Mouse (Mus musculus) kidney, postnatal 0 days (tissue): ENCODE results near the gene Klk14. TPM values are rescaled to one million over a fixed set of nuclear protein-coding genes. Genes with fewer than 3 reads are reported as not detected.
"Not testable (repeated sequence)": the region's sequence is repeated elsewhere in the genome, so short reads cannot be mapped to it uniquely, and the experiment has no call there.

ENCODE experiments used
- ATAC-seq: fragments of 200-750 bp; cut with Nextera tagmentation; replicated peaks from 2 replicates; pipeline ENCODE4 v1.8.0; 2017; ENCODE audit warnings: low read depth, moderate number of reproducible peaks, moderate TSS enrichment, moderate library complexity; ENCODE audit not compliant: low FRiP score
- DNase-seq: peaks from one replicate; pipeline ENCODE4 v3.0.0-alpha.2; 2016; ENCODE audit warnings: low spot score
- H3K27ac ChIP-seq: fragments of 300-500 bp; sonication (generic); 2 replicates; pipeline ENCODE4 v1.5.1; 2014; ENCODE audit warnings: mild to moderate bottlenecking
- H3K27me3 ChIP-seq: fragments of 300-500 bp; sonication (generic); 2 replicates; pipeline ENCODE4 v1.6.1; 2014; ENCODE audit warnings: low read length, mixed read lengths; ENCODE audit not compliant: insufficient read depth
- H3K36me3 ChIP-seq: fragments of 300-500 bp; sonication (generic); 2 replicates; pipeline ENCODE4 v1.6.1; 2014; ENCODE audit warnings: low read length, mixed read lengths; ENCODE audit not compliant: insufficient read depth
- H3K4me1 ChIP-seq: fragments of 300-500 bp; sonication (generic); replicated peaks from 2 replicates; pipeline ENCODE4 v1.6.1; 2014; ENCODE audit warnings: antibody characterized with exemption, low read length, mixed read lengths; ENCODE audit not compliant: insufficient read depth
- H3K4me2 ChIP-seq: fragments of 300-500 bp; sonication (generic); 2 replicates; pipeline ENCODE4 v1.6.1; 2014; ENCODE audit warnings: mild to moderate bottlenecking, low read length, moderate library complexity, mixed read lengths
- H3K4me3 ChIP-seq: fragments of 300-500 bp; sonication (generic); replicated peaks from 2 replicates; pipeline ENCODE4 v1.5.1; 2014; ENCODE audit warnings: low read depth, low read length
- H3K9ac ChIP-seq: fragments of 300-500 bp; sonication (generic); 2 replicates; pipeline ENCODE4 v1.6.1; 2014; ENCODE audit warnings: low read depth, low read length
- H3K9me3 ChIP-seq: fragments of 300-500 bp; sonication (generic); replicated peaks from 2 replicates; pipeline ENCODE4 v1.6.1; 2016; ENCODE audit warnings: low read length, inconsistent platforms, mixed read lengths
- CTCF ChIP-seq: IDR thresholded peaks from 2 replicates; pipeline ENCODE4 v1.5.1; 2016; ENCODE audit warnings: antibody characterized with exemption, low read depth, mild to moderate bottlenecking, moderate library complexity
- WGBS: fragments of 180-500 bp; shearing (Covaris S2); extraction: QIAGEN DNeasy Blood & Tissue Kit; methylation state at CpG from one replicate; pipeline ENCODE4 v1.1.7; 2014; 5-methylcytosine and 5-hydroxymethylcytosine counted together
- polyA plus RNA-seq: library from polyadenylated mRNA; unstranded; fragments of >200 nt; fragmentation: Nextera tagmentation; extraction: Ambion mirVana; gene quantifications from 2 replicates; pipeline ENCODE4 v1.2.1, GENCODE M21; 2015

The Klk14 gene
- polyA plus RNA-seq, 1 experiment from 2014 or later: not detected

DNA sequence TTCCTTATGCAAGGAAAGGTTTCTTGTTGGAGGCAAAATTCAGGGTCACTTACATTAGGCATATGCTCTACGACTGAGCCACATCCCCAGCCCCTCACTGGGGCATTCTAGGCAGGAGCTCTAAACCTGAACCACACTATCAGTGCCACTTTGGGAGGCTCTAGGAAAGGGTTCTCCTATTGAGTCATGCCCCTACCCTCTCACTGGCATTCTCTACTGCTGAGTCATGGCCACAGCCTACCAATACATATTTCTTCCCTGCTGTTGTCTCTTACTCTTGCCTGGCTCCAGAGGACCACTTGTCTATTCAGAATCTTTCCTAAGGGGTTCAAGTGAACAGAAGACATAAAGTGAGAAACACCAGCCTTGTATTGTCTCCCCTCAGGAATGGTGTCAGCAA lies 27.4 kb upstream of the Klk14 start:
- 85% methylated on average over 1 of the region's 1 CpGs for WGBS
- Histone ChIP-seq H3K27ac (no peak overlapping the region), H3K4me3 (no peak overlapping the region), H3K4me1 (no peaks in the 10 kb centered on the region), H3K4me2 (no peak overlapping the region), H3K36me3 (no peaks in the 10 kb centered on the region), H3K9me3 (no peaks in the 10 kb centered on the region), H3K27me3 (no peaks in the 10 kb centered on the region), H3K9ac (no peak overlapping the region)
- TF ChIP-seq CTCF: no peak
- no peak for DNase-seq
- ATAC-seq: no peak

DNA sequence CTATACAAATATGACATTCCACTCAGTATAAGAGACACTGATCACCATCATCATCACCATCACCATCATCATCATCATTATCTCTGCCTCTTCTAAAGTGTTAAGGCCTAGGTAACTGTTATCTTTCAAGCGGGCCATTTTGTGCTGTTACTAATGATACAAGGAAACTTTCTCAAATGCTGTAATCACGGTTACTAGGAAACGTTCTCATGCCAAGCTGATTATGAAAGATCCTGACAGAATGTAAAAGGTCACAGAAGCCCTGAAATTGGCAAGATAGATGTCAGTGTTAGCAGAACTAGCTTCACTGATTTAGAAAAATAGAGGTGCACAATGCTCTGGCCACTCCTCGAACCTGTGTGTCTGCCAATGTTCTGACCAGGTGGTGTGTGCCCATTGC lies 23.0 kb upstream of the Klk14 start:
- H3K27ac ChIP-seq, ATAC-seq, H3K9me3 ChIP-seq, H3K4me1 ChIP-seq, DNase-seq, H3K4me3 ChIP-seq, H3K36me3 ChIP-seq, H3K27me3 ChIP-seq, H3K9ac ChIP-seq, H3K4me2 ChIP-seq: not testable (repeated sequence)
- 91% methylated on average over 4 of the region's 4 CpGs for WGBS

DNA sequence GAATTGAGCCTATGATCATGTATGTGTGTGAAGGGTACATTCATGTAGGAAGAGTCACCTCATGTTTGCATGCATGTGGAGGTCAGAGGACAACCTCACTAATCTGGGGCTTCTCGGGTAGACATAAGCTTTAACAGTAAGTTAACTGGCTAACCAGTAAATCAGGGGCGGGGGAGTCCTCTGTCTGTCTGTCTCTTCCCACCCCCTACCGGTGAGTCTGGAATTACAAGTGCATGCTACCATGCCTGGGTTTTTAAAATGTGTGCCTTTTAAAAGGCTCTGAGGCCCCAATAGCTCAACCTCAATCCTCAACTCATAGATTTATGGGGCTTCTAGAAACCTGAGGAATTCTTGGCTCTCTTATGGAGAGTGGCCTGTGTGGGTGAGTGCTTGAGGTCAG lies 21.6 kb upstream of the Klk14 start:
- 16% methylated on average over 3 of the region's 3 CpGs for WGBS
- H3K4me1 ChIP-seq: 0 out of 2 replicates have a peak, but pooled peaks cover 6% of the 10 kb centered on the region

DNA sequence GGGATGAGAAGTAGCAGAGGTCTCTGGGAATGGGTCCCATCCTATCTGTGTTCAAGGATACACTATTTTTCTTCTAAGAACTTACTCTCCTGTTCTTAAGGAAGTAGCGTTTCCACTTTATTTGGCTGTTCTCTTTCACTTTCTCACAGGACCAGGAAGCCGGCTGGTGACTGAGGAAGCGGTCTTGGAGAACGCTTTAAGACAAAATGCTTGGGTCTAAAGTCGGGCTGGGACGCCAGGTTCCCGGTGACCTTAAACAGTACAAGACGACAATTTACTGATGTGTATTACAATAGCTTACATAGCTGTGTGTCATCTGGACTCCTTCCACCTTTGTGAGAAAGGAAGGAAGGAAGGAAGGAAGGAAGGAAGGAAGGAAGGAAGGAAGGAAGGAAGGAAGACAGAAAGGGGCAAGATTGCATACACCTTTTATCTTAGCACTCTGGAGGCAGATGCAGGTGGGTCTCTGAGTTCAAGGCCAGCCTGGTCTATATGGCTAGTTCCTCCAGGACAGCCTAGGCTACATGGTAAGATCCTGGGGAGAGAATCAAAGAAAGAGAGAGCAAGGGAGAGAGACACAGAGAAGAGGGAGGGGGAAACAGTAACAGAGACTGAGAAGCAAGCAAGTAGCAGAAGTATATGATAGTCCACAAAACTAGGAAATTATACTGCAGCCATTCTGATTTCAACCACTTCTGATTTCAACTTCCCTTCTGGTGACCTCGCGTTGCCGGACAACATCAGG lies 19.0 kb upstream of the Klk14 start:
- peak overlapping the region; percentile 59 for H3K4me3 ChIP-seq
- H3K27me3 ChIP-seq: no peaks in the 10 kb centered on the region
- 61% methylated on average over 11 of the region's 11 CpGs for WGBS
- no peak for TF ChIP-seq CTCF
- peak overlapping the region; percentile 44 for H3K4me2 ChIP-seq
- 0 out of 2 replicates have a peak, but pooled peaks cover 6% of the 10 kb centered on the region for H3K4me1 ChIP-seq
- no peak overlapping the region for H3K9ac ChIP-seq
- H3K27ac ChIP-seq: no peak overlapping the region
- ATAC-seq: no peak
- DNase-seq: no peak
- H3K36me3 ChIP-seq: peaks cover 10% of the 10 kb centered on the region
- no peaks in the 10 kb centered on the region for H3K9me3 ChIP-seq

More for the DNA sequence above, 21.6 kb upstream of the Klk14 start:
- peak; percentile 44 for DNase-seq
- TF ChIP-seq CTCF: peak; percentile 57
- H3K27me3 ChIP-seq: no peaks in the 10 kb centered on the region
- no peak overlapping the region for H3K9ac ChIP-seq
- H3K9me3 ChIP-seq: no peaks in the 10 kb centered on the region
- H3K27ac ChIP-seq: no peak overlapping the region
- no peak overlapping the region for H3K4me3 ChIP-seq
- no peak overlapping the region for H3K4me2 ChIP-seq
- H3K36me3 ChIP-seq: no peaks in the 10 kb centered on the region
- ATAC-seq: no peak

DNA sequence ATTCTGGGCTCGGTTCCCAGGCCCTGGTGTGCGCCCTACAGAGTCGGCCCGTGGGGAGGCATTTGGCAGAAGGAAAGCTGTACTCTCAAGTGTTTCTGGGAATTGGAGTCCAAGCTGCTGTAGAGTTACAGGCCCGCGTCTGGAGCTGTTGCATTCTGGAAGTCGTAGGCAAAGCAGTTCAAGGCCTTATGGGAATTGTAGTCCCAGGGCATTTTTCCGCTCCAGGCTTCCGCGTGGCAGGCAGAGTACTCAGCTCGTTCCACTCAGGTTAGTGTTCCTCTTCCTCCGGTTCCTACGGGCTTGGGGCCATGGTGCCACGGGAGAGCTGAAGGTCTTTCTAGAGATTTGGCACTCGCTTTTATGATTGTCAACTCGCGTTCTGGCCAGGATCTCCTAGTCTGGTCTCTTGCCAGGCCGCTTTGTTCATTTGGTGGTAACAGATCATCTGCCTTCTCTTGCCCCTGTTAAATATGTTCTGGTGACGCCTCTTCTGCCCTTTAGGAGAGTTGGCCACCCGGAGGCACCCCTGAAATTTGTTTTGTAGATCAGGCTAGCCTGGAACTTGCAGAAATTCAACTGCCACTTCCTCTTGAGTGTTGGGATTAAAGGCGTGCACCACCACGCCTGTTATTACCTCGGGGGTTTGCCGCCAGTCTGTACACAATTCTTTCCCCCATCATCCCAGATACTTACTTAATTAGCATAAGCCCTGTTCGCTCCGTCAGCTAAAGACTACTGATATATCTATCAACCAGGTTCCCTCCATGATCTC lies 18.2 kb upstream of the Klk14 start, which contains the start of gene Ctu1:
Gene Ctu1 (plus strand): TSS at position 208 of the 772 bp plus-strand sequence.
- DNase-seq (peak; percentile 99), ATAC-seq (peak; percentile 94)
- H3K27me3 ChIP-seq: no peaks in the 10 kb centered on the region
- under 1% methylated on average over 26 of the region's 26 CpGs for WGBS
- H3K4me1 ChIP-seq: 0 out of 2 replicates have a peak, but pooled peaks cover 6% of the 10 kb centered on the region
- H3K4me2 ChIP-seq: peak within 1 kb of the TSS; percentile 59
- TF ChIP-seq CTCF: no peak
- peaks cover 17% of the 10 kb centered on the region for H3K36me3 ChIP-seq
- no peaks in the 10 kb centered on the region for H3K9me3 ChIP-seq
- peak within 1 kb of the TSS; percentile 60 for H3K9ac ChIP-seq
- H3K27ac ChIP-seq: peak within 1 kb of the TSS; percentile 60; the same call in 1 of the 2 replicates
- peak within 1 kb of the TSS; percentile 59 for H3K4me3 ChIP-seq

DNA sequence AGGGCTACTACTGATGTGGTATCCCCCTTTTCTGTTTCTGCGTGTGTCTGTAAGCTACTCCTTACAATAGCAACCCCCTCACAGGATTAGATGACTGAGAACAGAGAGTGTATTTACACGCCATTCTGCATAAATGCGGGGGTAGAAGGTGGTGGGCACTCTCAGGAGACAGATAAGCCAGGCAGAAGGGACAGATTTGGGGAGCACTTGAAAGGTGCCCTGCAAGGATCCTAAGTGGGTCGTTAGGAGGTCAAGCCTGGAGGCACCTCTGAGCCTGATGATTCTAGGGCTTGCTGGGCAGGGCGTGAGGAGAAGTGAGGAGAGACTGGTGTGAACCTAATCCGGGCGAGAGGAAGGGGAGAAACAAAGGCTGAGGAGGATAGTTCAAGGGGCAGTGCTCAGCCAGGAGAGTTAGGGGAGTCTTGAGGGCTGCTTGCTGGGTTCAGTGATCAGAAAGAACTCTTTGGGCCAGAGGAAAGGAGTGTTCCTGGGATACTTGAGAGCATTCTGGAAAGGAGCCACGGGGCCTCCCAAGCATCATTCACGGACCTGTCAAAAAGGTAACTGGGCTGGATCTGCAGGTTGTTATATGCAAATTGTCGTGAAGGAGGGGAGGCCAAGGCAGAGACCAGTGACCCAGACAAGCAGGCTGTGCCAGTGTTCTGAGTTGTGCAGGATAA lies 17.5 kb upstream of the Klk14 start:
- ATAC-seq (no peak), DNase-seq (peak; percentile 57)
- H3K9ac ChIP-seq: peak overlapping the region; percentile 60

More for the DNA sequence above, 17.5 kb upstream of the Klk14 start:
- Histone ChIP-seq H3K4me3 (peak overlapping the region; percentile 59), H3K4me2 (peak overlapping the region; percentile 59), H3K9me3 (no peaks in the 10 kb centered on the region), H3K4me1 (0 out of 2 replicates have a peak, but pooled peaks cover 6% of the 10 kb centered on the region), H3K27ac (peak overlapping the region; percentile 50; the same call in 1 of the 2 replicates), H3K36me3 (peaks cover 25% of the 10 kb centered on the region), H3K27me3 (no peaks in the 10 kb centered on the region)
- 5% methylated on average over 10 of the region's 10 CpGs for whole genome bisulfite sequencing
- TF ChIP-seq CTCF: no peak
